Mouse (Mus musculus) ovary, adult 10 weeks (tissue): ENCODE measurements around the gene Zfp993. TPM values are rescaled to one million over a fixed set of nuclear protein-coding genes. Genes with fewer than 3 reads are reported as not detected.

Experiments used
- polyA plus RNA-seq: library from polyadenylated mRNA; stranded (reverse); fragments of 350-450 nt; fragmentation: Illumina TruSeq; extraction: RNeasy Lipid Tissue Mini Kit (QIAGEN cat#74804); gene quantifications from one replicate; pipeline ENCODE4 v1.2.3, GENCODE M21; 2014

Zfp993 gene
- polyA plus RNA-seq: 46.3 TPM

GRCm38 (mm10) chr4:146610774-146611400 lies at the start of gene Zfp993:
Gene Zfp993 (plus strand): TSS chr4:146610961.

Other genes starting within 250 kb of the Zfp993 start
- 31.2 TPM for gene Zfp992, start 161.9 kb upstream of the Zfp993 start, polyA plus RNA-seq
- 0.63 TPM for gene Zfp981, start 108.9 kb upstream of the Zfp993 start, polyA plus RNA-seq